Mouse (Mus musculus) testis, adult 10 weeks (tissue): Measurements from ENCODE around the gene Hes3. TPM values are rescaled to one million over a fixed set of nuclear protein-coding genes. Genes with fewer than 3 reads are reported as not detected.

Experiments used
- polyA plus RNA-seq: library from polyadenylated mRNA; stranded (reverse); fragments of 350-450 nt; fragmentation: Illumina TruSeq; extraction: RNeasy Lipid Tissue Mini Kit (QIAGEN cat#74804); gene quantifications from one replicate; pipeline ENCODE4 v1.2.3, GENCODE M21; 2014; ENCODE audit warnings: low read depth, low replicate concordance

The Hes3 gene
- not detected for polyA plus RNA-seq

GRCm38 (mm10) chr4:152291562-152291961, at the start of gene Hes3:
Gene Hes3 (minus strand): TSS chr4:152291662.

GRCm38 (mm10) chr4:152338419-152339292, 47.2 kb upstream of the Hes3 start, which contains the start of gene Chd5:
Gene Chd5 (plus strand): TSS chr4:152338651.

GRCm38 (mm10) chr4:152325574-152326411, 34.3 kb upstream of the Hes3 start, which contains the start of gene Rpl22:
Gene Rpl22 (plus strand): TSS chr4:152325742.

GRCm38 (mm10) chr4:152318517-152319234, 27.2 kb upstream of the Hes3 start, which contains the start of gene Rnf207:
Gene Rnf207 (minus strand): TSS chr4:152318993.

GRCm38 (mm10) chr4:152296874-152297861, 5.7 kb upstream of the Hes3 start, which contains the start of gene Icmt:
Gene Icmt (plus strand): TSS chr4:152297227.

GRCm38 (mm10) chr4:152273621-152274236, 17.7 kb downstream of the Hes3 start, which contains the start of gene Gpr153:
Gene Gpr153 (plus strand): TSS chr4:152274232.

Other genes with a start within 250 kb of the Hes3 start
- gene Plekhg5, start 219.2 kb downstream of the Hes3 start, polyA plus RNA-seq: 0.18 TPM
- not detected for gene Tnfrsf25, start 175.7 kb downstream of the Hes3 start, polyA plus RNA-seq
- gene Espn, start 139.3 kb downstream of the Hes3 start, polyA plus RNA-seq: 3.5 TPM
- 0.22 TPM for gene Hes2, start 132.8 kb downstream of the Hes3 start, polyA plus RNA-seq
- 28.5 TPM for gene Acot7, start 113.5 kb downstream of the Hes3 start, polyA plus RNA-seq
- gene Gpr153, start 17.4 kb downstream of the Hes3 start, polyA plus RNA-seq: 1.2 TPM
- 13.3 TPM for gene Icmt, start 5.6 kb upstream of the Hes3 start, polyA plus RNA-seq
- gene Rnf207, start 27.3 kb upstream of the Hes3 start, polyA plus RNA-seq: not detected
- gene Rpl22, start 34.1 kb upstream of the Hes3 start, polyA plus RNA-seq: 126 TPM
- gene Chd5, start 47.0 kb upstream of the Hes3 start, polyA plus RNA-seq: 93.6 TPM
- gene Nphp4, start 185.0 kb upstream of the Hes3 start, polyA plus RNA-seq: 0.56 TPM
- 4.6 TPM for gene Kcnab2, start 186.2 kb upstream of the Hes3 start, polyA plus RNA-seq